Comparison of ENCODE assay signal across 8 mouse cellular contexts in genomic region chr19:41981595-41981927, GRCm38 (mm10). TPM values are rescaled to one million over a fixed set of nuclear protein-coding genes. Genes with fewer than 3 reads are reported as not detected.
DNase-seq lines count a peak whose midpoint lies in the region; ATAC-seq and TF ChIP-seq lines count a peak whose summit lies in the region.

Ubtd1 (plus strand) TSS chr19:41981763.

- H3K4me2 ChIP-seq in lung, embryonic 14.5 days: peak within 1 kb of the TSS; percentile 80
- peak within 1 kb of the TSS; percentile 81 for H3K4me2 ChIP-seq in heart, embryonic 16.5 days (ENCODE audit: low read depth, low read length)
- H3K4me2 ChIP-seq in neural tube, embryonic 15.5 days: peak within 1 kb of the TSS; percentile 93

- H3K9ac ChIP-seq in lung, embryonic 14.5 days: peak within 1 kb of the TSS; percentile 80
- peak within 1 kb of the TSS; percentile 94 for H3K9ac ChIP-seq in heart, embryonic 16.5 days (ENCODE audit: low read length)
- peak within 1 kb of the TSS; percentile 86 for H3K9ac ChIP-seq in neural tube, embryonic 15.5 days (replicated peaks)

- H3K36me3 ChIP-seq in lung, embryonic 14.5 days (ENCODE audit: insufficient read depth): peaks cover 3% of the 10 kb centered on the region; the same call in 1 of the 2 replicates
- peaks cover 8% of the 10 kb centered on the region for H3K36me3 ChIP-seq in embryonic facial prominence, embryonic 10.5 days (replicated peaks)
- no peaks in the 10 kb centered on the region for H3K36me3 ChIP-seq in heart, embryonic 16.5 days (ENCODE audit: control insufficient read depth, insufficient read depth)
- H3K36me3 ChIP-seq in neural tube, embryonic 15.5 days: no peaks in the 10 kb centered on the region

- no peaks in the 10 kb centered on the region for H3K27me3 ChIP-seq in lung, embryonic 14.5 days (ENCODE audit: insufficient read depth, low read length)
- H3K27me3 ChIP-seq in embryonic facial prominence, embryonic 10.5 days (replicated peaks; ENCODE audit: low read depth, poor library complexity, severe bottlenecking): peaks cover 15% of the 10 kb centered on the region
- H3K27me3 ChIP-seq in heart, embryonic 16.5 days (ENCODE audit: control insufficient read depth, insufficient read depth, low read length): no peaks in the 10 kb centered on the region
- H3K27me3 ChIP-seq in neural tube, embryonic 15.5 days (replicated peaks): peaks cover 11% of the 10 kb centered on the region

- H3K9me3 ChIP-seq in lung, embryonic 14.5 days (ENCODE audit: low read depth, low read length): no peaks in the 10 kb centered on the region
- no peaks in the 10 kb centered on the region for H3K9me3 ChIP-seq in embryonic facial prominence, embryonic 10.5 days
- no peaks in the 10 kb centered on the region for H3K9me3 ChIP-seq in heart, embryonic 16.5 days (replicated peaks; ENCODE audit: control insufficient read depth, low read length)
- no peaks in the 10 kb centered on the region for H3K9me3 ChIP-seq in neural tube, embryonic 15.5 days (replicated peaks)

- intact Hi-C loops in left cerebral cortex, postnatal 4 days (cut with DNase I): loop anchor here (5.0 kb wide), 1 partner anchor 41 kb away; no protein-coding TSS in a partner anchor

- TF ChIP-seq CTCF in lung, embryonic 14.5 days (IDR thresholded peaks at IDR 0.05; ENCODE audit: low read depth): no peak

- H3K4me1 ChIP-seq in lung, embryonic 14.5 days (ENCODE audit: insufficient read depth): no peaks in the 10 kb centered on the region; the same call in 1 of the 2 replicates
- H3K4me1 ChIP-seq in embryonic facial prominence, embryonic 10.5 days: peaks cover 49% of the 10 kb centered on the region
- H3K4me1 ChIP-seq in heart, embryonic 16.5 days (ENCODE audit: control insufficient read depth, insufficient read depth, low read length): peaks cover 21% of the 10 kb centered on the region
- peaks cover 40% of the 10 kb centered on the region for H3K4me1 ChIP-seq in neural tube, embryonic 15.5 days

- H3K27ac ChIP-seq in lung, embryonic 14.5 days (ENCODE audit: low read depth): peak within 1 kb of the TSS; percentile 87
- H3K27ac ChIP-seq in embryonic facial prominence, embryonic 10.5 days (replicated peaks): peak within 1 kb of the TSS; percentile 89
- peak within 1 kb of the TSS; percentile 92 for H3K27ac ChIP-seq in heart, embryonic 16.5 days (ENCODE audit: low read length)
- H3K27ac ChIP-seq in neural tube, embryonic 15.5 days (replicated peaks): peak within 1 kb of the TSS; percentile 91

- peak within 1 kb of the TSS; percentile 85 for H3K4me3 ChIP-seq in lung, embryonic 14.5 days (ENCODE audit: low read depth, low read length)
- peak within 1 kb of the TSS; percentile 93 for H3K4me3 ChIP-seq in embryonic facial prominence, embryonic 10.5 days
- peak within 1 kb of the TSS; percentile 74 for H3K4me3 ChIP-seq in heart, embryonic 16.5 days (ENCODE audit: low read length)
- H3K4me3 ChIP-seq in neural tube, embryonic 15.5 days (replicated peaks): peak within 1 kb of the TSS; percentile 96

- WGBS in lung, embryonic 14.5 days: 0% methylated on average over 30 of the region's 33 CpGs
- under 1% methylated on average over 33 of the region's 33 CpGs for WGBS in embryonic facial prominence, embryonic 10.5 days
- under 1% methylated on average over 25 of the region's 33 CpGs for WGBS in heart, embryonic 16.5 days
- WGBS in neural tube, embryonic 15.5 days: 1% methylated on average over 31 of the region's 33 CpGs

- ATAC-seq in lung, embryonic 14.5 days (ENCODE audit: insufficient read depth): no peak; the same call in 1 of the 2 replicates
- ATAC-seq in heart, embryonic 16.5 days (replicated peaks; ENCODE audit: extremely low read depth, insufficient read depth, low FRiP score): no peak
- ATAC-seq in neural tube, embryonic 15.5 days (ENCODE audit: low FRiP score): no peak

- no peak for DNase-seq in lung, embryonic 14.5 days
- DNase-seq in lung, postnatal 4 days: no peak
- DNase-seq in embryonic facial prominence, embryonic 10.5 days (ENCODE audit: low spot score): no peak
- DNase-seq in left cerebral cortex, postnatal 4 days: no peak
- no peak for DNase-seq in c-Kit-positive CD71-positive TER-119-positive erythroid progenitor cells, embryonic 14.5 days (ENCODE audit: low spot score)
- DNase-seq in testis, postnatal 10 days (ENCODE audit: low spot score): no peak

RNA-seq across cellular contexts. Expression of gene Ubtd1, which starts in this region (rescaled TPM):
- polyA plus RNA-seq in lung, embryonic 14.5 days (2014; fragmentation: Nextera tagmentation; extraction: Ambion mirVana): 13.1 TPM in 2 replicates
- 13.2 and 13.5 TPM in 2 replicates for polyA plus RNA-seq in embryonic facial prominence, embryonic 10.5 days (2016; fragmentation: Nextera tagmentation; extraction: Ambion mirVana)
- polyA plus RNA-seq in heart, embryonic 16.5 days (2015; fragmentation: Nextera tagmentation; extraction: Ambion mirVana): 17.1 and 18.5 TPM in 2 replicates
- 10 to 100 TPM; 12.7 to 13.5 TPM for total RNA-seq in left cerebral cortex, postnatal 4 days (2021)
- polyA plus RNA-seq in neural tube, embryonic 15.5 days (2015; fragmentation: Nextera tagmentation; extraction: Ambion mirVana): 13.9 and 14.5 TPM in 2 replicates
